Mouse (Mus musculus): ENCODE results near the gene Pias4.
A peak's percentile ranks its signal among the peaks of the same experiment; 100 is the strongest.
"Not testable (repeated sequence)": the region's sequence is repeated elsewhere in the genome, so short reads cannot be mapped to it uniquely, and the experiment has no call there.

Pias4 gene

GRCm38 (mm10) chr10:81173132-81173531, 5.4 kb upstream of the Pias4 start:
- DNase-seq (ENCODE audit: low spot score in 2 of 2) = peak in 1 of 2 experiments; percentile 82

GRCm38 (mm10) chr10:81169411-81169900, 1.7 kb upstream of the Pias4 start:
- not testable (repeated sequence) for DNase-seq (ENCODE audit: low spot score in 2 of 2)

- DNase-seq (ENCODE audit: low spot score in 2 of 2) = peak in 1 of 2 experiments; percentile 70
Measured at GRCm38 (mm10) chr10:81168521-81169244, 960 bp upstream of the Pias4 start.

GRCm38 (mm10) chr10:81168087-81168431, 336 bp upstream of the Pias4 start:
- no peak for DNase-seq (ENCODE audit: low spot score in 2 of 2)

GRCm38 (mm10) chr10:81165118-81165517, 2.6 kb downstream of the Pias4 start:
- DNase-seq (ENCODE audit: low spot score in 2 of 2) = no peak

- no peak for DNase-seq (ENCODE audit: low spot score in 2 of 2)
Measured at GRCm38 (mm10) chr10:81162318-81162652, 5.4 kb downstream of the Pias4 start.

GRCm38 (mm10) chr10:81161602-81162317, 6.0 kb downstream of the Pias4 start:
- DNase-seq (ENCODE audit: low spot score in 2 of 2) = no peak

GRCm38 (mm10) chr10:81154736-81155135, 13.0 kb downstream of the Pias4 start:
- no peak for DNase-seq (ENCODE audit: low spot score in 2 of 2)

GRCm38 (mm10) chr10:81154313-81154712, 13.4 kb downstream of the Pias4 start:
- no peak for DNase-seq (ENCODE audit: low spot score in 2 of 2)

- DNase-seq (ENCODE audit: low spot score in 2 of 2) = no peak
Measured at GRCm38 (mm10) chr10:81152609-81153008, 15.1 kb downstream of the Pias4 start.

- DNase-seq (ENCODE audit: low spot score in 2 of 2) = no peak
Measured at GRCm38 (mm10) chr10:81151261-81151660, 16.5 kb downstream of the Pias4 start.

GRCm38 (mm10) chr10:81146296-81146695, 21.4 kb downstream of the Pias4 start:
- no peak for DNase-seq (ENCODE audit: low spot score in 2 of 2)

- no peak for DNase-seq (ENCODE audit: low spot score in 2 of 2)
Measured at GRCm38 (mm10) chr10:81145778-81146177, 21.9 kb downstream of the Pias4 start.

- DNase-seq (ENCODE audit: low spot score in 2 of 2) = no peak
Measured at GRCm38 (mm10) chr10:81145307-81145706, 22.4 kb downstream of the Pias4 start.

- no peak for DNase-seq (ENCODE audit: low spot score in 2 of 2)
Measured at GRCm38 (mm10) chr10:81144667-81145066, 23.1 kb downstream of the Pias4 start.

- no peak for DNase-seq (ENCODE audit: low spot score in 2 of 2)
Measured at GRCm38 (mm10) chr10:81143845-81144437, 23.8 kb downstream of the Pias4 start.

GRCm38 (mm10) chr10:81143157-81143633, 24.5 kb downstream of the Pias4 start:
- no peak for DNase-seq (ENCODE audit: low spot score in 2 of 2)

GRCm38 (mm10) chr10:81142551-81142981, 25.2 kb downstream of the Pias4 start:
- no peak for DNase-seq (ENCODE audit: low spot score in 2 of 2)

GRCm38 (mm10) chr10:81141455-81142210, 26.1 kb downstream of the Pias4 start:
- DNase-seq (ENCODE audit: low spot score in 2 of 2) = no peak

- DNase-seq (ENCODE audit: low spot score in 2 of 2) = no peak
Measured at GRCm38 (mm10) chr10:81140717-81141454, 26.8 kb downstream of the Pias4 start.

GRCm38 (mm10) chr10:81140005-81140404, 27.7 kb downstream of the Pias4 start:
- DNase-seq (ENCODE audit: low spot score in 2 of 2) = no peak
